Mouse (Mus musculus) gastrocnemius, postnatal 10 days (tissue): Measurements from ENCODE around the gene Dicer1. TPM values are rescaled to one million over a fixed set of nuclear protein-coding genes. Genes with fewer than 3 reads are reported as not detected.
A peak's percentile ranks its signal among the peaks of the same experiment; 100 is the strongest.
"Not testable (repeated sequence)": the region's sequence is repeated elsewhere in the genome, so short reads cannot be mapped to it uniquely, and the experiment has no call there.

Experiments
- DNase-seq: peaks from one replicate; pipeline ENCODE4 v3.0.0; 2021; ENCODE audit warnings: mixed read lengths
- total RNA-seq, 2 experiments: library from RNA; stranded (reverse); gene quantifications; 2 replicates each; pipeline ENCODE4 v1.2.3; 2021

Dicer1 gene
- total RNA-seq, 2 experiments from 2014 or later = 36.7 to 40.4 TPM

GRCm38 (mm10) chr12:104740841-104741787 lies 10.6 kb downstream of the Dicer1 start:
- no peak for DNase-seq

- no peak for DNase-seq
Measured at GRCm38 (mm10) chr12:104738931-104739330, 12.8 kb downstream of the Dicer1 start.

GRCm38 (mm10) chr12:104738446-104738845 lies 13.3 kb downstream of the Dicer1 start:
- no peak for DNase-seq

- no peak for DNase-seq
Measured at GRCm38 (mm10) chr12:104737666-104738065, 14.1 kb downstream of the Dicer1 start.

- DNase-seq = no peak
Measured at GRCm38 (mm10) chr12:104735993-104736395, 15.8 kb downstream of the Dicer1 start.

- DNase-seq = no peak
Measured at GRCm38 (mm10) chr12:104733165-104733564, 18.6 kb downstream of the Dicer1 start.

- no peak for DNase-seq
Measured at GRCm38 (mm10) chr12:104731782-104732181, 20.0 kb downstream of the Dicer1 start.

- not testable (repeated sequence) for DNase-seq
Measured at GRCm38 (mm10) chr12:104726436-104726835, 25.3 kb downstream of the Dicer1 start.

GRCm38 (mm10) chr12:104722056-104722455 lies 29.7 kb downstream of the Dicer1 start:
- no peak for DNase-seq

GRCm38 (mm10) chr12:104721011-104721410 lies 30.7 kb downstream of the Dicer1 start:
- no peak for DNase-seq

GRCm38 (mm10) chr12:104718956-104719355 lies 32.8 kb downstream of the Dicer1 start:
- DNase-seq = no peak

GRCm38 (mm10) chr12:104716409-104716808 lies 35.3 kb downstream of the Dicer1 start:
- no peak for DNase-seq

- no peak for DNase-seq
Measured at GRCm38 (mm10) chr12:104715453-104715852, 36.3 kb downstream of the Dicer1 start.

GRCm38 (mm10) chr12:104700266-104700665 lies 51.5 kb downstream of the Dicer1 start:
- no peak for DNase-seq

GRCm38 (mm10) chr12:104699753-104700152 lies 52.0 kb downstream of the Dicer1 start:
- peak; percentile 84 for DNase-seq

- DNase-seq = no peak
Measured at GRCm38 (mm10) chr12:104695514-104695913, 56.2 kb downstream of the Dicer1 start.

- DNase-seq = no peak
Measured at GRCm38 (mm10) chr12:104692864-104693263, 58.9 kb downstream of the Dicer1 start.

- DNase-seq = no peak
Measured at GRCm38 (mm10) chr12:104690412-104690811, 61.3 kb downstream of the Dicer1 start.

- DNase-seq = no peak
Measured at GRCm38 (mm10) chr12:104688870-104689269, 62.9 kb downstream of the Dicer1 start.

- DNase-seq = no peak
Measured at GRCm38 (mm10) chr12:104684411-104684931, 67.3 kb downstream of the Dicer1 start.

GRCm38 (mm10) chr12:104679819-104680132 lies 72.0 kb downstream of the Dicer1 start:
- DNase-seq = no peak

- DNase-seq = no peak
Measured at GRCm38 (mm10) chr12:104679121-104679818, 72.5 kb downstream of the Dicer1 start.

- no peak for DNase-seq
Measured at GRCm38 (mm10) chr12:104678462-104678861, 73.3 kb downstream of the Dicer1 start.
